Mouse (Mus musculus) myocyte (in vitro differentiated cells): ENCODE data around the gene Slc47a1.

Experiments used
- CEBPB ChIP-seq: IDR thresholded peaks from 2 replicates; pipeline ENCODE4 v1.6.1; 2011; ENCODE audit warnings: mild to moderate bottlenecking, moderate library complexity; ENCODE audit not compliant: poor library complexity, insufficient read depth, severe bottlenecking
- MAX ChIP-seq: IDR thresholded peaks from one replicate; pipeline ENCODE4 v1.6.1; 2011; ENCODE audit warnings: low read depth, mild to moderate bottlenecking, control low read depth
- MYOD1 ChIP-seq, 3 experiments: IDR thresholded peaks; one replicate each; pipeline ENCODE4 v1.6.1; 2011; ENCODE audit warnings: control low read depth in 2 of 3, low read depth in 2 of 3, mild to moderate bottlenecking in 2 of 3, moderate library complexity in 1 of 3; ENCODE audit not compliant: insufficient read length in 2 of 3, control insufficient read depth in 1 of 3
- MYOG ChIP-seq, 3 experiments: IDR thresholded peaks; one replicate each; pipeline ENCODE4 v1.6.1; 2011; ENCODE audit warnings: control low read depth in 2 of 3, low read depth in 2 of 3, mild to moderate bottlenecking in 2 of 3; ENCODE audit not compliant: insufficient read length in 2 of 3, control insufficient read depth in 1 of 3, insufficient read depth in 1 of 3
- POLR2A ChIP-seq: IDR thresholded peaks from one replicate; pipeline ENCODE4 v1.6.1; 2011; ENCODE audit warnings: low read depth, mild to moderate bottlenecking, control low read depth, moderate library complexity; ENCODE audit not compliant: insufficient read length
- POLR2AphosphoS2 ChIP-seq: IDR thresholded peaks from one replicate; pipeline ENCODE4 v1.6.1; 2011; ENCODE audit warnings: low read depth, control low read depth; ENCODE audit not compliant: insufficient read length

GRCm38 (mm10) chr11:61294431-61294830 is 83.7 kb downstream of the Slc47a1 start:
- TF ChIP-seq POLR2A, result no peak
- TF ChIP-seq MYOG (IDR thresholded peaks at IDR 0.05; ENCODE audit: control insufficient read depth in 1 of 3, insufficient read depth in 1 of 3, insufficient read length in 2 of 3, low read depth in 2 of 3), result no peak
- no peak for TF ChIP-seq CEBPB
- TF ChIP-seq MYOD1 (IDR thresholded peaks at IDR 0.05; ENCODE audit: control insufficient read depth in 1 of 3, insufficient read length in 2 of 3, low read depth in 2 of 3), result no peak
- no peak for TF ChIP-seq MAX
- TF ChIP-seq POLR2AphosphoS2, result no peak
